Mouse (Mus musculus): ENCODE measurements around the gene Fam20b. TPM values are rescaled to one million over a fixed set of nuclear protein-coding genes. Genes with fewer than 3 reads are reported as not detected.
A peak's percentile ranks its signal among the peaks of the same experiment; 100 is the strongest.

The Fam20b gene
- polyA plus RNA-seq, 1 experiment = 27.3 TPM

DNA sequence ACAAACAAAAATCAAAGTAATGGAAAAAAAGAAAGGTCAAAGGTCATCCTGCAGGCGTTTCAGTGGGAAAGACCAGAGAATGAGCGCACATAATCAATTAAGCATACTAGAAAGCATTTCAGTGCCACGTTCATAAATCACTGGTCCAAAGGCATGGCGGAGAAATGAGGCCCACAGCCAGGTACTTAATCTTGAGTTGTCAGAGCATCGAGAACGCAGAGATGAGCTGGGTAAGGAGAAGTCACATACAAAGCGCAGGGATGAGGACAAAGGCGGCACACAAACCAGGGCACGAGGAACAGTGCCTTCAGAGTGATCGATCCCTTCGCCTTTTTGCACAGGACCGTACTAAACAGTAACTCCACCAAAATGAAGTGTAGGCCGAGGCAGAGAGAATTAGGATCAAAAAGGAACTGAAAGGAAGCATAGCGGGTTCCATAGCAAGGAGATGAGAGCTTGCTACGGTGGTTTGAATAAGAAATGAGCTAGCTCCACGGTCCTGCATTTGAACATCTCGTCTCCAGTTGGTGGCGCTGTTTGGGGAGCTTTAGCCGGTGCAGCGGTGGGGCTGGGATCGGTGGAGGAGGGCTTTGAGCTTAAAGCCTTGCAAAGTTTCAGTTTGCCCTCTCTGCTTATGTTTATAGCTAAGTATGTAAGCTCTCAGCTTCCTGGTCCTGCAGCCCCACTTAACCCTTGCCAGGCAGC lies 33.3 kb upstream of the Fam20b start:
- no peak overlapping the region for H3K27ac ChIP-seq (ENCODE audit: insufficient read depth, low read depth, low read length)
- peak overlapping the region; percentile 34 for H3K4me3 ChIP-seq (ENCODE audit: insufficient read depth, low read length)
- TF ChIP-seq POLR2A (IDR thresholded peaks at IDR 0.05; ENCODE audit: borderline replicate concordance, low read depth, low read length) = no peak
- TF ChIP-seq CTCF (IDR thresholded peaks at IDR 0.05; ENCODE audit: low read depth, low read length) = peak; percentile 93
- peaks cover 7% of the 10 kb centered on the region for H3K4me1 ChIP-seq (ENCODE audit: control insufficient read depth, insufficient read depth, low read length)

DNA sequence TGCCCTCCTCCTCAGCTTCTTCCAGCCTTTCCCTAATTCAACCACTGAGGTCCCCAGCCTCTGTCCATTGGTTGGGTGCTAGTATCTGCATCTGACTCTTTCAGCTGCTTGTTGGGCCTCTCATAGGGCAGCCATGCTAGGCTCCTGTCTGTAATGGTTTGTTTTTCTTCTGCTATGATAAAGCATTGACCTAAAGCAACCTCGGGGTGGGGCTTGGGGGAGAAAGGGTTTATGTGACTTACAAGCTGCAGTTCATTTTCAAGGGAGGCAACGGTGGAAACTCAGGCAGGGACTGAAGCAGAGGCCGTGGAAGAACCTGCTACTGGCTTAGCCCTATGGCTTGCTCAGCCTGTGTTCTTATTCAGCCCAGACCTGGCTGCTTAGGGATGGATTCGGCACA lies 31.4 kb upstream of the Fam20b start:
- H3K27ac ChIP-seq (ENCODE audit: insufficient read depth, low read depth, low read length) = no peak overlapping the region
- peaks cover 7% of the 10 kb centered on the region for H3K4me1 ChIP-seq (ENCODE audit: control insufficient read depth, insufficient read depth, low read length)
- no peak overlapping the region for H3K4me3 ChIP-seq (ENCODE audit: insufficient read depth, low read length)
- TF ChIP-seq CTCF (IDR thresholded peaks at IDR 0.05; ENCODE audit: low read depth, low read length) = no peak
- no peak for TF ChIP-seq POLR2A (IDR thresholded peaks at IDR 0.05; ENCODE audit: borderline replicate concordance, low read depth, low read length)

DNA sequence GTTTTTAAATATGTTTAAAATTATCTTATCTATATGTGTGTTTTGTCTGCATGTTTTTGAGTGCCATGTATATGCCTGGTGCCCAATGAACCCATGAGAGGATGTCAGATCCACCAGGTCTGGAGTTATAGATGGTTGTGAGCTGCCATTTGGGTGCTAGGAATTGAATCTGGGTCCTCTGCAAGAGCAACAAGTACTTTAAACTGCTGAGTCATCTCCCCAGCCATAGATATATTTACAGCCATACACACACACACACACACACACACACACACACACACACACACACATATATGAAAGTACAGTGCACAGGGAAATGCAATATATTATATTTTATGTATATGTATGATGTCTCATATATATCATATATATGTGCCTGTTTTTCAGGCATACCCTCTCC lies 30.2 kb upstream of the Fam20b start:
- H3K27ac ChIP-seq (ENCODE audit: insufficient read depth, low read depth, low read length) = no peak overlapping the region
- no peak overlapping the region for H3K4me3 ChIP-seq (ENCODE audit: insufficient read depth, low read length)
- no peaks in the 10 kb centered on the region for H3K4me1 ChIP-seq (ENCODE audit: control insufficient read depth, insufficient read depth, low read length)
- no peak for TF ChIP-seq POLR2A (IDR thresholded peaks at IDR 0.05; ENCODE audit: borderline replicate concordance, low read depth, low read length)
- no peak for TF ChIP-seq CTCF (IDR thresholded peaks at IDR 0.05; ENCODE audit: low read depth, low read length)

DNA sequence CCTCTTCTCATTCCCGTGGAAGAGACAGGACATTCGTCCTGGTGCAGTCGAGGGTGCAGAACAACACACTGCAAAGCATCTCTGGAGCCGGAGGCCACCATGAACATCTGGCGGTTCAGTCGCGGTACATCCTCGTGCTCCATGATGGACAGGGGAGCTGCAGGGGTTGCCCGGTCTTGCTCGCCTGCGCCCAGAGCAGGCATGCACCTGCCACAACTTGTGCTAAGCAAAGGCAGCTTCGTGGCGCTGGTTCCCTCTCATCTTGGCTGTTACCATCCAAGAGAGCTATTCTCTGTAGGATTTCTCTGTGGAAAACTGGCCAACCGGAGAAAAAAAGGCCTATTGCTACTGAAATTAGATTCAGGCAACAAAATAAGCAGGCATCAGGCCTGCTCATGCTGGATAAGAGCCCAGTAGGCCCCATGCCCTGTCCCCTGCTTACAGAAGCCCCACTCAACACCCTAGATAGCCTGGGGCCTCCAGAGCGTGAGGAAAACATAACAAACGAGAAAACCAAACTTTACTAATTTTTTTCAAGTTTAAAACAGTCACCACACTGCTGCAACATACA lies 29.6 kb upstream of the Fam20b start:
- Histone ChIP-seq H3K27ac (ENCODE audit: insufficient read depth, low read depth, low read length) (no peak overlapping the region), H3K4me1 (ENCODE audit: control insufficient read depth, insufficient read depth, low read length) (no peaks in the 10 kb centered on the region), H3K4me3 (ENCODE audit: insufficient read depth, low read length) (no peak overlapping the region)
- no peak for TF ChIP-seq POLR2A (IDR thresholded peaks at IDR 0.05; ENCODE audit: borderline replicate concordance, low read depth, low read length)
- TF ChIP-seq CTCF (IDR thresholded peaks at IDR 0.05; ENCODE audit: low read depth, low read length) = no peak

DNA sequence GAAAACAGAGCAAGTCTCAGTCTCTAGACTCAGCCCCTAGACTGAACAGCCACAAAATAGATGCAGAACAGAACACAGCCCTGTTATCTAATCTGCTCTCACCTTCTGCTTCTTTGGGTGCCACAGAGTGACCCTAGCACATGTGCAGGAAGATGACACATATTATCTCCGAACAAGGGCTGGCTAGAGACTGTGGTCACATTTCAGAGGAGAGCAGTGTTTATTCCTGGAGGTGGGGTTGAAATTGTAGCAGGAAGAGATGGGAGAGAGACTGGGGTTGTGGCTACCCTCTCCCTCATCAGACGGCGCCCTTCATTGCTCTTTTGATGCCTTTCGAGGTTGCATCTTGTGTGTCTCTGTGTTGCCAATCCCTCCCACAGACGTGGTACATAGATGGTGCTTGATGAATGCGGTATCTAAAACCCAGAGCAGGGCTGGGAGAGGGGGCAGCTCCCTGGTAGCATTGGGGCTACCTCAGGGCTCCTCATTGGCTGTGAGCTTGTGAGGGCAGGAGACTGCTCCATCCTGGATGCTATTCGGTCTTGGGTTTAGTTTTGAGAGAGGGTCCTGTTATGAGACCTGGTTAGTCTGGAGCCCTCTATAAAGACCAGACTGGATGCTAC lies 26.4 kb upstream of the Fam20b start:
- no peak for TF ChIP-seq CTCF (IDR thresholded peaks at IDR 0.05; ENCODE audit: low read depth, low read length)
- TF ChIP-seq POLR2A (IDR thresholded peaks at IDR 0.05; ENCODE audit: borderline replicate concordance, low read depth, low read length) = no peak
- H3K4me1 ChIP-seq (ENCODE audit: control insufficient read depth, insufficient read depth, low read length) = no peaks in the 10 kb centered on the region
- H3K4me3 ChIP-seq (ENCODE audit: insufficient read depth, low read length) = no peak overlapping the region
- no peak overlapping the region for H3K27ac ChIP-seq (ENCODE audit: insufficient read depth, low read depth, low read length)

DNA sequence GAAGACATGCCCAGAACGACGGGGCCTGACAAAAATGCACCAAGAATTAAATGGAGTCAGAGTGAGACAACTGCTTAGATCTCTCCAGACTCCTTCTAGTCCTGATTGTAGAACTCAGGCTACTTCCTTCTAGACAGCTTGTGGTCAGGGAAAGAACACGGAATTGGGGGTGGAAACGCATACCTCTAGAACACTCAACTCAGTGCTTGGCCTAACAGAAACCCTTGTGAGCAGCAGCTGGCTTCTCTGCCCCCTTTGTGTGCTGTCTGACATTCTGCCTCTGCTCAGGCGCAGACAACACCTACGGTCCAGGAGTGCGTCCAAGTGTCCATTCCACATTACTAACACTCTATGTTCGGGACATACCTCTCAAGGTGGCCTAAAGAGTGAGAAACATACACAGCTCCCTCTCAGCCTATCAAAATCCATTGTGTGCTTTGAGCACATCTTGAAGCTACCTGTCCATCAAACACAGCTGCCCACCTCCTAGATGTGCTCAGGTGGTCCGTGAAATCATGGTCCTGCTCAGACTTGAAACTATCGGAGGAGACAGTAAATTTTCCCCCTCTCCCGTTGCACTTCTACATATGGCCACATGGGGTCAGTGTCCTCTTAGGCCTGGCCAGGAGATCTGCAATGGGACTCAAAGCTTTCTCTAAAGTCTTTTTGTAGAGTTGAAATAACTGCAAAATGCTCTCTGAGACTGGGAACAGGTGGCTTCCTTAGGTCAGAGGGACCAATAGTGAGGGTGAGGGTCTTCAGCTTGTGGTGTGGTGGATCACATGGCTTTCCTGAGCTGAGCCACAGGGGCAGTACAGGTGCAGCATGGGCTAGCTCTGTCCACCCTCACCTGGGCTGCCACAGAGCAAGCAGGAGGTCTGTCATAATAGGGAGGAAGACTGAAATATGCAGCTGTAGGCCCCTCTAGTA lies 22.9 kb upstream of the Fam20b start:
- TF ChIP-seq CTCF (IDR thresholded peaks at IDR 0.05; ENCODE audit: low read depth, low read length) (peak; percentile 84), POLR2A (IDR thresholded peaks at IDR 0.05; ENCODE audit: borderline replicate concordance, low read depth, low read length) (no peak)
- H3K4me3 ChIP-seq (ENCODE audit: insufficient read depth, low read length) = no peak overlapping the region
- H3K4me1 ChIP-seq (ENCODE audit: control insufficient read depth, insufficient read depth, low read length) = no peaks in the 10 kb centered on the region
- H3K27ac ChIP-seq (ENCODE audit: insufficient read depth, low read depth, low read length) = no peak overlapping the region

DNA sequence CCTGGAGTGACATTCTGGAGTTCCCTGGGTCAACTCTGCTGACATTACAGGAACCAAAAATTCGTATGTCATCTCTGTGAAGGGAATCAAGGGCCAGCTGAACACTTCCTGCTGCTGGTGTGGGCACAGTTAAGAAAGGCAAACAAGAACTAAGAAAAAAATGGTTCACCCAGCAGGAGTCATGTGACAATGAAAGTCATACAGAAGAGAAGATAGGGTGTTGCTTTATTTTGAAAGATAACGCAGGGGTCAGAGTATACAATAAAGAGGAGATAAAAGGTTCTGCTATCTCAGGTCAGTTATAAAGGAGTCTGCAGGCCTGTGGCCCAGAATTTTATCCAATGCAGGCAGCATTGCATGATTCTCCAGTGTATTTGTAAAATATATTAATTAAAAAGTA lies 16.9 kb upstream of the Fam20b start:
- TF ChIP-seq CTCF (IDR thresholded peaks at IDR 0.05; ENCODE audit: low read depth, low read length) = no peak
- no peak for TF ChIP-seq POLR2A (IDR thresholded peaks at IDR 0.05; ENCODE audit: borderline replicate concordance, low read depth, low read length)
- Histone ChIP-seq H3K4me3 (ENCODE audit: insufficient read depth, low read length) (no peak overlapping the region), H3K4me1 (ENCODE audit: control insufficient read depth, insufficient read depth, low read length) (peaks cover 7% of the 10 kb centered on the region), H3K27ac (ENCODE audit: insufficient read depth, low read depth, low read length) (no peak overlapping the region)

DNA sequence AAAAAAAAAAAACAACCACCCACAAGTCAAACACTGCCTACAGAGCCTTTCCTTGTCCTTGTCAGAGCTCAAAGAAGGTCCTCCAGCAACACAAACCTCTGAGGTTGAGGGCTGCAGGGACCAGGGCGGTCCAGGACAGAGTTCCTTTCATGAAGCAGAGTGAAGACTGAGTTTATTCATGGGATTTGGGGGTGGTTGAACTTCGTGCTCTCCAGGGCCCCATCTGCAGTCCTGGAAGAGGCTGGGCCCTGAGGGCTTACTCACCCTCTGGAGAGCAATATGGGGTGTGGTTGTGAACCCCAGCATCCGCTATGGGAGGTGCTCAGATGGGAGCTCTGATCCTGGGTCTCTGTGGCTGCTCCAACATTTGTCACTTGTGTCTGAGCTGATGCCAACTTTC lies 15.1 kb upstream of the Fam20b start:
- no peak overlapping the region for H3K4me3 ChIP-seq (ENCODE audit: insufficient read depth, low read length)
- H3K27ac ChIP-seq (ENCODE audit: insufficient read depth, low read depth, low read length) = no peak overlapping the region
- no peak for TF ChIP-seq CTCF (IDR thresholded peaks at IDR 0.05; ENCODE audit: low read depth, low read length)
- TF ChIP-seq POLR2A (IDR thresholded peaks at IDR 0.05; ENCODE audit: borderline replicate concordance, low read depth, low read length) = no peak
- H3K4me1 ChIP-seq (ENCODE audit: control insufficient read depth, insufficient read depth, low read length) = peaks cover 7% of the 10 kb centered on the region

DNA sequence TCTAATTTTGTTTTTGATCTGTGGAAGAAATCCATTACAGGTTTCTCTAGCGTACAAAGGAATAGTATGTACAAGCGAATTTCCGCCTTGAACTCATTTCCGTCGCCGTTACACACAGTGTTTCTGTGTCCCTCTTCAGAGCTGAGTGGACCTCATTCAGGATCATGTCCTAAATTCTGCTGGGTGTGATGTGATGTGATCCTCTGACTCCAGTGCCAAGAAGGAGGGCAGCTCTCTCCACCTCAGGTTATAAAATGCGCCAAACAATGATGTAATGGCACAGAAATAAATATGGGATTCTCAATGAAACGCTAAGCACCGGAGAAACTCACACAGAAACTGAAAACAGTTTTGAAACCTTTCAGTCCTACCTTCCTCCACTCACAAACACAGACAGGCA lies 14.7 kb upstream of the Fam20b start:
- Histone ChIP-seq H3K4me3 (ENCODE audit: insufficient read depth, low read length) (no peak overlapping the region), H3K4me1 (ENCODE audit: control insufficient read depth, insufficient read depth, low read length) (peaks cover 7% of the 10 kb centered on the region), H3K27ac (ENCODE audit: insufficient read depth, low read depth, low read length) (no peak overlapping the region)
- no peak for TF ChIP-seq POLR2A (IDR thresholded peaks at IDR 0.05; ENCODE audit: borderline replicate concordance, low read depth, low read length)
- TF ChIP-seq CTCF (IDR thresholded peaks at IDR 0.05; ENCODE audit: low read depth, low read length) = no peak
